Mouse (Mus musculus) cortical plate, adult 2 months (tissue): ENCODE data around the gene Fzd9.

Experiments used
- CTCF ChIP-seq: fragments of 200-500 bp; IDR thresholded peaks from 2 replicates; pipeline ENCODE4 v1.5.1; 2011; ENCODE audit warnings: mild to moderate bottlenecking, control low read depth, low read length; ENCODE audit not compliant: insufficient read depth; ENCODE audit errors: extremely low read depth
- POLR2A ChIP-seq: fragments of 200-500 bp; IDR thresholded peaks from 2 replicates; pipeline ENCODE4 v1.6.1; 2011; ENCODE audit warnings: mild to moderate bottlenecking, low read length, control low read depth; ENCODE audit not compliant: insufficient read depth; ENCODE audit errors: extremely low read depth

DNA sequence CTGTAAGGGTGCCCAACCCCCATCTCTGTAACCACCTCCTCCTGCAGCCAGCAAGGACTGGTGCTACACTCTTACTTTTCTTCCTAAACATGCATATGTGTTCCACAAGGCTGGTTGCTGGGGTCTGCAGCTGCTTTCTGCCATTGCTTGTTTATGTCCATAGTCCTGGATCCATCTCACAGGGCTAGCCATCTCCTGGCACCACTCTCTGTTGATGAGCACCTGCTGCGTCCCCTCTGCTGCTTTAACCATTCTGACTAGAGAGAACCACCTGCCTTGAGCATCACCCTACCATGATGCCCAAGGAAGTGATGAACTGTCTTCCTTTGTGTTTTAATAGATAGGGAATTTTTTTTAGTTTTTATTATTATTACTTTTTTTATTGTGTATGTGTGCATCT lies 7.9 kb downstream of the Fzd9 start:
- TF ChIP-seq POLR2A (no peak), CTCF (no peak)
